Mouse (Mus musculus) gastrocnemius, postnatal 36 days (tissue): ENCODE data around the gene Pomp. TPM values are rescaled to one million over a fixed set of nuclear protein-coding genes. Genes with fewer than 3 reads are reported as not detected.
A peak's percentile ranks its signal among the peaks of the same experiment; 100 is the strongest.

Source experiments
- DNase-seq, 2 experiments: peaks; one replicate each; pipeline ENCODE4 v3.0.0; 2022
- intact Hi-C: fragments of 180-260 bp; cut with DNase I; formaldehyde crosslinking; loops from one replicate; pipeline ENCODE4 v1.15.1; 2025
- long read RNA-seq, 2 experiments: library from polyadenylated mRNA; stranded (forward); transcript quantifications; one replicate each; pipeline ENCODE4 v2.0.0; 2021
- total RNA-seq, 2 experiments: library from RNA; stranded (reverse); gene quantifications; 2 replicates each; pipeline ENCODE4 v1.2.3; 2021

The Pomp gene
- 100 to 1,000 TPM; 130 to 131 TPM for total RNA-seq
- long read RNA-seq, experiment 1, transcript Pomp-201 (6 exons, 1,579 nt), result major isoform, 303 of 369 reads
- long read RNA-seq, experiment 1, partial matches to known transcripts, result 46 of 369 reads
- long read RNA-seq, experiment 1, other reads (novel, unspliced or antisense), result 18 of 369 reads
- long read RNA-seq, experiment 2, transcript Pomp-201 (6 exons, 1,579 nt), result major isoform, 361 of 435 reads
- long read RNA-seq, experiment 2, partial matches to known transcripts, result 54 of 435 reads
- long read RNA-seq, experiment 2, other reads (novel, unspliced or antisense), result 17 of 435 reads

DNA sequence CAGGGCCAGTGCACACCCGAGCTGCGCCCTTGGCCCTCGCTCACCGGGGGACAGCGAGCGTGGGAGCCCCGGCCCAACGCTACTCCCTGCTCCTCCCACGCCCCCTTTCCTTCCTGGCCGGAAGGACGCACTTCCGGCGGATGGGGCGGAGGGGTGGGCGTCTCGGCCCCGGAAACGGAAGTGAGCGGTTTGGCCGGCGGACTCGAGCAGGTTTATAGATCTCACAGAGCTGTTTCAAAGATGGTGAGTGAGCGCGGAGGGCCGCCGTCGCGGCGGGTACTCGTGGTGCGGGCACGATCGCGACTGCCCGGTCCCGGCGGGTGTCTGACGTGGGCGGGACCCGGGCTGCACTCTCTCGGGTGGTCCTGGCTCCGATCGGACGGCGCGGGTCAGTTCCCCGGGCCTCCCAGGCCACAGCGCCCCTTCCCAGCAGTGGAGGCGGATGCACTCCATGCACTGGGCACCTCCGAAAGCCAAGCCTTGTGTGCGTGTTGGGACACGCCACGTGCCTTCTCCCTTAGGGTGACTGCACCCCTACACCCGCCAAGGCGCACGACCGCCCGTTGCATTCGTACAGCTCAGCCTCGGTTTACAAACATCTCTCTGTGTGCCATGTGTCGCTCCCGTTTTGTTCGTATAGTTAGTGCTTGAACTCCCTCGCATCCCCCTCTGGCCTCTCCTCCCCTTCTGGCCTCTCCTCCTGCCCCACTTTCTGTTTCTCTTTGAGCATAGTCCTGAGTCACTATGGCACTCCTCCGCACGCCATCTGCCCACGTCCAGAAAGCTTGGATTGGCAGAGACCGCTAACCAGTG lies at the start of gene Pomp:
Gene Pomp, plus strand, starts transcription at position 13 of the 813 bp plus-strand sequence.
- intact Hi-C loops, result no loop called here
- DNase-seq, result peak; percentile 81 to 83

DNA sequence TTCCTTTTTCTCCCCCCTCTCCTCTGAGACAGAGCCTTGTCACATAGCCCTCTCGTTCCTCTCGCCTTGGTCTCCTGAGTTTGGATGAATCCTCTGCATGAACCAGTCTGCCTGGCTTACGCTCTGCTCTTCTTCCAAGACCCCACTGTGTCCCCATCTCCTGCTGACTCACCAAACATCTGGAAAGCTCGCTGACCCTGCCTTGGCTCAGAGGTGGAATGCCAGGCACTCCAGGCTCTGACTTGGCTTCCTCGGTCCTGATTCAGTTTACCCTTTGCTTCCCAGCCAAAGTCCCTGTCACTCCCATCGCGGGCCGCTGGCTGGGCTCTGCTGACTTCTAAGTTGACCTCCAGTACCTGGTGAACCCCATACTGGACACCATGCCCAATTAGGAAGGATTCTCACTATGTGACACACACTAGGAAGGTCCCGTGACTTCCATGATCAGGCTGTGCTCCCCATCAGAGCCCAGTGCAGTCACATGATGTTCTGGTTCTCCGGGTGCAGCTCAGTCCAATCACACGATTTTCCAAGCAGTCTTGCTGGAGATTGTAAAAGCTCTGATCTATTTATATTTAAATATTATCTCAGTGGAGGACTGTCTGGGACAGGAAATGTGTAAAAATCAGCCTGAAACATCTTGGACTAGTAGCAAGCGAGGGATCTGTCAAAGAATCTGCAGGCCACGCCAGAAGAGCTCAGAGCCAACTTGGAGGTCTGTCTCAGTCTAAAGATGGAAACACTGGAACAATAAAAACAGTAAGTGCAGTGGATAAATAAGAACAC lies 47.8 kb upstream of the Pomp start:
- DNase-seq, result peak; percentile 37 to 47
- intact Hi-C loops, result no loop called here

DNA sequence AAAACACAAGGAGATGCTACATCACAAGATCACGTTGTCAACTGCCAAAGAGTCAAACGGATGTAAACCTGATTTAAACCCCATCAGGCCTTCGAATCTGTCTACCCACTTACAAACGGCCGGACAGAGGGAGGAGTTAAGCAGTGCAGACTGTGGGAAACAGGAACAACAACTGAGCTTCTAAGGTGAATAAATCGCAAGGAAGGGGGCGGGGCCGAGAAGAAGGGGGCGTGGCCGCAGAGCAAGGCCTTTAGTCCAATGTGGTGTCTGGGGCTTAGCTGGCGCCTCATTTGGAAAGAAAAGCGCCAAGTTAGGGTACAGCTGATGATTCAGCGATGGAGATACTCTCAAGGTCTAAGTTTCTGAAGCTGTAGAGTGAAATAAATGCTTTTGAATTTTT lies 45.3 kb upstream of the Pomp start:
- intact Hi-C loops, result no loop called here
- no peak for DNase-seq

DNA sequence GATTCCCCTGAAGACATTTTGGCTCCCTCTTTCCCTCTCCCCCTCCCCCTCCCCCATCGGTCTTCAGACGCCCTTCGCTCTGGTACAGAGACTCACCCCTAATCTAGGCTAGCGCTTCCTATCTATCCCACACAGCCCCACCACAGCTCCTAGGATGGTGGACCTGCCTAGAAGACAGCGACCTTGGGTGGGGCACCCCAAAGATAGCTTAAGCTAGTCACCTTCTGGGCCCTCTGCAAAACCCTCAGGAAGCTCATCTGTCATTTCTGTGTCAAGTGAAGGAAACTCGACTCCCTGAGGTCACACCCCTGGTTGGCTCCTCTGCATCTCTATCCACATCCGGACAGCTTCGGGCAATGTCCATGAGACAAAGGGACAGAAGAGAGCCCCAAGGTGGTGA lies 44.7 kb upstream of the Pomp start:
- DNase-seq, result no peak
- intact Hi-C loops, result no loop called here

DNA sequence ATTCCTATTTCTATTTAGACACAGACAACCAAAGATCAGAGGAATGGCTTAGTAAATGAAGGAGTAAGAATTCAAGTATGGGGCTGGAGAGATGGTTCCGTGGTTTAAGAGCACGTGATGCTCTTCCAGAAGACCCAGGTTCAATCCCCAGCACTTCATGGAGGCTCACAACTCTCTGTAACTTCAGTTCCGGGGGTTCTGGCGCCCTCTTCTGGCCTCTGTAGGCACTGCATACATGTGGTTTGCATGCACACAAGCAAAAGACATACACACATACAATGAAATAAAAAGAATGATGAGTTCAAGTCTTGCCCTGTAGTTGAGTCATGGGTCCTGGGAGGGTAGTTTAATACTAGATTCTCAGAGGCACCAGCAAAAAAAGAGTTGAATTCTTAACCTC lies 43.8 kb upstream of the Pomp start:
- DNase-seq, result no peak
- intact Hi-C loops, result no loop called here

DNA sequence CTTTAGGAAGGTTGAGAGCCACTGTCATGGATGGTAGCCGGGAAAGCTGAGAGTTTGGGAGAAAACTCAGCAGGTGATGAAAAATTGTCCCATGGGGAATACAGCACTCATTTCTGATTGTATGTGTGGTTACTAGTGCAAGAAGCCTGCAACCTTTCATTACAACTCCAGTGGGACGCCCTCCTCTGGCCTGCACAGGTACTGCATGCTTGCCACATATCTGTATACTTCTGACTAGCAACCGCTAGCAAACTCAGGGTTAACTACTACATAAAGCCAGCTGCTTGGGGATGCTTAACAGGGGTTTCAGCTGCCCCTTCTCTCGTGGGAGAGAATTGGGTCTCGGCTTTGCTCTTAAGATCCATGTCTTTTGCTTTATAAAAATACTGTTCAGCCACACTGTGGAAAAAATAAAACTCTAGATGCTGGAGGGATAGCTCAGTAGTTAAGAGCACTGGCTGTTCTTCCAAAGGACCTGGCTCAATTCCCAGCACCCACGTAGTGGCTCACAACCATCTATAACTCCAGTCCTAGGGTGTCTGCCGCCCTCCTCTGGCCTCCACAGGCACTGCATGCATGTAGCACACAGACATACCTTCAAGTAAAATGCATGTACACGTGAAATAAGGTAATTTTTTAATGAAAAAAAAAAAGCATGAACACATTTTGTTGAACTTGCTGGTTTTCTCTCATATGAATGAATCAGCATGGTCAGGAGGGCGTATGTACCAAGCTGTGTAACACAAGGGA lies 42.3 kb upstream of the Pomp start:
- DNase-seq, result no peak
- intact Hi-C loops, result no loop called here

DNA sequence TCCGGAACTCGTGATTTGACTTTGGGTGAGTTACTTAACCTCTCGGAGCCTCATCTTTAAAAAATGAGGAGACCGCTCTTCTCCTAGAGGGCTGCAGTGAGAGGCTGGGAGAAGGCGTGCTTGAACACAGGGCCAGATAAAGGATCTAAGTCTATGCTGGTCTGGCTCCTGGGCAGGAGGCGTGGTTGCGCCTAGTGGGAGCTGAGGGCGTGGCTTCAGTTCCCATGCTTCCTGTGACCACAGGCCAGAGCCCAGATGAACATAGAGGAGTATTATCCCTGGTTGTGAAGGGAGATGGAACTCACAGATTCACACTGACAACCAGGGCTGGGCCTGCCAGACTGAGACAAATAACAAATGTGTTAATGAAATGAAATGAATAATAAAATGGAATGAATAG lies 41.4 kb upstream of the Pomp start:
- intact Hi-C loops, result no loop called here
- DNase-seq, result no peak

DNA sequence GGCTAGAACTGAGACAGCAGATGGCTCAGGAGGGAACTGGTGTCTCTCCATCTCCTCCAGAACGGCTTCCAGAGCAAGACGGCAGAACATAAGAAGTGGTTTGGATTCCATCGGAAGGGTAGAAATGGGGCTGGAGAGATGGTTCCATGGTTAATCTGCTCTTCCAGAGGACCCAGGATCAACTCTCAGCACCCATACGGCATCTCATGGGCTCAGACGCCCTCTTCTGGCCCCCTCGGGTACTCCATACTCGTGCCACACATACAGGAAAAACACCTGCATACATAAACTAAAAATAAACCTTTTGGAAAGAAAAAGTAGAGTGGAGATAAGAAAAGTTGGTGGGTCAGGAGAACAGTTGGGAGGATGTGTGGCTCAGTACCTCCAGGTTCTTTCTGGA lies 40.4 kb upstream of the Pomp start:
- intact Hi-C loops, result no loop called here
- no peak for DNase-seq

DNA sequence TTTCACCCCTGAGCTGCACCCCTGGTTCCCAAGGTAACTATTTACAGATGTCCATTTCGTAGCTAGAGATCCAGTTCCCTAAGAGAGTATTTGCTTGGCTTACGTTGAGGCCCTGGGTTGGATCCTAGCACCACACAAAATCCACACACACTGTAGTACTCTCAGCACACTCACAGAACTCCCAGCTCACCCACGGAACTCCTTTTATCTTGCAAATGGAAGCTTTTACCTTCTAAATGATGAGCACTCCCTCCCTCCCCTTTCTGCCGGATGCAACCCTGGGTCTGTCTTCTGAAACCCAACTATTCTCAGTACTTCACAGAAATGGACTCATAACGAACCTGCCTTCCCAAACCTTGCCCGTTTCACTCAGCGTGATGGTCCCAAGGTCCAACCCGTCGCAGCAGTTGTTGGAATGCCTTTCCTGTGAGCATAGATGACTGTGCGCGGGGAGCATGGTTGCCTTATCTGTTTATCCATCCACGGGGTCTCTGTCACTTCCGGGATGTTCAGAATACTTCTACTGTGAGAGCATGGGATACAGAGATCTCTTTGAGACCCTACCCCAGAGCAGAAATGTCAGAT lies 36.1 kb upstream of the Pomp start:
- intact Hi-C loops, result no loop called here

DNA sequence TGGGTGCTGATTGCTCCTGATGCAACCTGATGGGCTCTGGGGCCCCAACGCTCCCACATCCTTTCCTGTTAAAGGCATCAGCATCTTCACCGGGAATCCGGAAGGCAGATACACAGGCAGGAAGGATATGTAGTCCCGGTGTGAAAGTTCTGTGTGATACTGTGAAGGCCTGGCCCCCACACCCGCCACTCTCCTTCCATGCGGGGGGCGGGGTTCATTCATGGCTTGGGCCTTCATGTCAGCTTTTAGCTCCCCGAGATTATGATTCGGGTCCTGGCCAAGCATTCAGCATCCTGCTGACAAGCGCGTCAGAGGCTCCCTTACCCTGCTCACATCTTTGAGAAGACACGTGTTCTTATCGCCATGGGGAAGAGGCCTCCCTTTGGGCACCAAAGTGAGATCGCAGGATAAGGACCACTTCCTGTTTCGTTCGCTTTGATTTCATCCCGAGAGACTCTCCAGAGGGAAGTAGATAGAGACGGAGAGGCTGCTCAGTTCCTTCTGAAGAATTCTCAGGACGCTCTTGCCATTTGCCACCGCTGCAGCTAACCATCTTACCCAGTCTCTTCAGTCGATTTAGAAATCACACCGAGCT lies 34.8 kb upstream of the Pomp start:
- DNase-seq, result no peak
- intact Hi-C loops, result no loop called here

More for the DNA sequence above, 36.1 kb upstream of the Pomp start:
- DNase-seq, result no peak

DNA sequence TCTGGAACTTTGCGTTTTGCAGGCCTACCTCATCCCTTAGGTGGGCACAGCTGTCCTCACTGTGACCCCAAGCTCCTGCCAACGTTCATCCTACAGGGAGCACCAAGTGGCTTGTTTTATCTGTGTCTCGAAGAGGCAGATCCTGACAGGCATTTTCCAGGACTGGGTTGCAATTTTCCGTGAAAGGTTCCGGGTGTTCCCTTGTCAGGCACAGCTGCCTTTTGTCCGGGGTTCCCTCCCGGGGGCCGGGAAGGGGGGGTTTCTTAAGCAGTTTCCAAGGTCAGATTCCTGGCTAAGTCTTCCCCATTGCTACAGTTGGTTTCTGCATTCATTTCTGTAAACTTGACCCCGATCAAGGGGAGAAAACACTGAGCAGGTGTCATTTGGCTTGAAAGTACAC lies 34.2 kb upstream of the Pomp start:
- intact Hi-C loops, result no loop called here
- DNase-seq, result no peak

DNA sequence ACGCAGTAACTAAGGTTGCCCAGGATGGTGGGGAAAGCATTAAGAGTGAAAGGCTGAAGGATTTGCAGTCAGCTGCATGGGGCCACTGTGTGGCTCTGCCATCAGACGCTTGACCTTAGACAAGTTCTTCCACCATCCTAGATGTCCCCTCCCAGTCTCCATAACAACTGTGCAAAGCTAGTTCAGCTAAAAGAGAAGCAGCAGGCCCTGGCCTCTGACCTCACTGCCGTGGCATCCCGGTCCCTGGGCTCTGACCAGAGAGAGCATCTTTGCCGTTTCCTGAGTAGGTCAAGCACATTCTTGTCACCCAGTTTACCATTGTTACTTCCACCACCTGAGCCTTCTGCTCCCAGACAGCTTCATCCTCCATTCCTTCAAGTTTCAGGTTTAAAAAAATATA lies 33.7 kb upstream of the Pomp start:
- no peak for DNase-seq
- intact Hi-C loops, result no loop called here

DNA sequence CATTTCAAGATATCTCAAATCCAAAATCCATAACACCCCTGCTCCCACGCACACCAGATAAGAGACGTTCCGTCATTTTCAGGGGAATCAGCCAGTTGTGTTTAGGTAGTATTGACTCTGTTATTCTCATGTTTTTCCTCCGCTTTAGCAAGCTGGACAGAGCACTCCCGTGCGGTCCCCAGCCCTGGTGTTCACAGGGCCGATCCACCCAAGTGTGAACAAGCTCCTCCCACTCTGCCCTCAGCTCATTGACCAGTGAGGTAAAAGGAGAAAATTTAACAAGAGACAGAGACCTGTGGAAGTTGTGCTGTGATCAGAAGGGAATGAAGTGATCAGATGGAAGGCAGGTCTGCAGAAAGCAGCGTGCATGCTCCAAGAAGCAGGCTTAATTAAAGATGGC lies 31.4 kb upstream of the Pomp start:
- intact Hi-C loops, result no loop called here
- no peak for DNase-seq

DNA sequence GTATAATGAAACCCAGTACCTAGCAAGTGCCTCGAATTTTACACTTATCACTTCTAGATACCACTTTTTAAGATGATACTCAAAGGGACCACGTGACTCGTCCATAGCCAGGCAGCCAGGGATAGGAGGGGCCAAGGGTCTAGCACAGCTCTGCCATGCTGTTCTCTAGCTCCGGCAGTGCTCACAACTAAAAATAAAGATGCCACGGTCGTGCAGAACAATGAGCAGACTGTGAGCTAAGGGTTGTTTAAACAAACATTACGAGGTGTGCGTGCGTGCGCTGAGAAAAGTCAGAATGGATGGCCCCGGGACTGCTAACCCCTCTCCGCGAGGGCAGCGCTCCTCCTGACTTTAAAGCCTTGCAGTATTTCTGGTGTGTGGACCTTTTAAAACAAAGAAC lies 27.4 kb upstream of the Pomp start:
- intact Hi-C loops, result loop anchor here (10.0 kb wide), 1 partner anchor 118 kb away; no protein-coding TSS in a partner anchor
- no peak for DNase-seq

DNA sequence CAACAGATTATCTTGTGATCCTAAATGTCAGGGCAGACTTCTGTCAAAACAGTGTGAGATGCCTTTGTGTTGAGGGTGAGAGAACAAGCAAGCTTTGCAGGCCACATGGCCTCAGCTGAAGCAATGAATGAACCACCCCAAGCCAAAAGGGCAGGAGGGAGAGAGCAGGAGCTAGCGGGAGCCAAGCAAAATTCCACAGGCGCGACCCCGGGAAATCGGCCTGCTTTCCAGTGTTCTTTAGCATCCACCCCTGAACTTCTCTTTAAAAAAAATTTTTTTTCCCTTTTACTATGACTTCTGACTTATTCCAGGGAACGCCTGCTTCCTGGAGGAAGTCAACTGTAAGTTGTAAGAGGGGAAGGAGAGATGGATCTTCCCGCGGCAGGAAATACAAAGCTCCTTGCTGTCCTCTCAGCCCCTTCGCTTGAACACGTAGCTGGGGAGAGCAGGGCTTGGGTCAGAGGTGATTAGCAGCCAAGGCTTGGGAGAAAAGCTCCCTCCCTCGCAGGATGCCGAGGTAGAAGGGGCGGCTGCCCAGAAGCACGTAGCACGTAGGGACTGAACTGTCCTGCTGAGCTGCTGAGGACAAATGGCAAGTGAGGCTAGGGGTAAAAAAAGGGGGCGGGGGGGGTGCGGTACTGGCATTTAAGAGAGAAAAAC lies 25.3 kb upstream of the Pomp start:
- intact Hi-C loops, result loop anchor here (10.0 kb wide), 1 partner anchor 120 kb away; no protein-coding TSS in a partner anchor
- no peak for DNase-seq

DNA sequence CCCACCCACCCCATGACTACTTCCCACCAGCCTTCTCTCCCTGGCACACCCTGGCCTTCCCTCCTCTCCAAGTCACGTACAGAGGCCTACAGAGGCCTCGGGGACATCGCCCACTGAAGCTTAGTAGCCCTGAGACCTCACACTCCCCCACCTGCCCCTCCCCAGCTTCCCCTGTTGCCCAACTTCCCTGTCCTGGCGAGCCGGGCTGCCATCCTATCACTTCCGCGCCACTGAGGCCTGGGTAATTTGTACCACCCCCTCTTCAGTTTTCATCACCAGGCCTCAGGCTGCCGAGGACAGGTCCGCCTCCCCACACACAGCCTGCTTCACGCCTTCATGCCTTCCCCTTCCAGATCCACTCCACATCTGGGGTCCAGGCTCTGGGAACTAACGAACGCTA lies 20.8 kb upstream of the Pomp start:
- intact Hi-C loops, result loop anchor here (10.0 kb wide), 1 partner anchor 125 kb away; no protein-coding TSS in a partner anchor

DNA sequence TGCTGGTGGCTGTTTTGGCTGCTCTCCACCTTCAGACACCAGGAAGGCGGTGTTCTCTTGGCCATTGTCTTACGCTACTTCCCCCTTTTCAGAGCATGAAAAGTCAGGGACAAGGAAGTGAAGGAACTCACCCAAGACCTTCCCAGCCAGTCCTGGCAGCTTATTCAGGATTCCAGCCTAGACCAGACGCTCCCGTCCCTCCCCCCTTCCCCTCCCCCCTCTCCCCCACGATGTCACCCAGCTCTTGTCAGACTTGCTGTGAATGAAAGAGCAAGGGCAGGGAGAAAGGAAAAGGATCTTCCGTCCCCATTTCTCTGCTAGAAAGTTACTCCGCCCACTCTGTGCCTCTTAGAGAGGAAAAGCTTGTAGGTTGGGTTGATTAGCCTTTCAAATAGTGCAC lies 16.9 kb upstream of the Pomp start:
- intact Hi-C loops, result no loop called here
- DNase-seq, result no peak

More for the DNA sequence above, 20.8 kb upstream of the Pomp start:
- no peak for DNase-seq

DNA sequence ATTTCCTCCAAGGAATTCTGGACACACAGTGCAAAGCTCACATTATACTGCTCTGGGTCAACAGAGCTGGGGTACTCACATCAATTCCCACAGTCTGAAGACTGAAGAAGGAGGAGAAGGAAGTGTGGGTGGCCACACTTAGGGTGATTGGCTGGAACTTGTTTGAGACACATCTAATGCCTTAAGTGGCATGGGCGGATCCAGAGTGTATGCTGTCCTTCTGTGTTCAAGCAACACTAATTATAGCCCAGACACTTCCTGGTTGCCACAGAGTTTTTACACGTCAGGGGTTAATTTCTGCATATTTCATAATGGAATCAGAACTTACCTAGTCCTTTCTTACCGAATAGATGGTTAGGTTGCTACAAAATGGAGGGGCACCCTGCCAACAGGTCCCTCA lies 14.9 kb upstream of the Pomp start:
- intact Hi-C loops, result loop anchor here (5.0 kb wide), 2 partner anchors 263 to 428 kb away; no protein-coding TSS in a partner anchor
- no peak for DNase-seq

DNA sequence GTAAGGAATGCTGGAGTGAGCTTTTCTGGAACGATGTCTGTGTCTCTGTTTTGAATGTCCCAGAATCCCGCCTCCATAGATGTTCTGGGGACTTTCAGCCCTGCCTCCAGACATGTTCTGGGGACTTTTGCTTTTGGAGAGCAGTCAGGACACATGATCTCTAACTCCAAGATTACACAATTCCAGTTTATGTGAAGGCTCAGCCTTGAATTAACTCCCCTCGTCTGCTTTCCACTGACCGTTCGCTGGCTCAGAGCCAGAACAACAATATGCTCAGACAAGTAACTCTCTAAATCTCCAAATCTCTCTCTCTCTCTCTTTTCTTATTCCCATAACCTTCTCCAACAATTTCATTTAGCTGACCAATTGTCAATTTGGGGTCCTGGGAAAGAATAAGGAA lies 12.9 kb upstream of the Pomp start:
- DNase-seq, result no peak
- intact Hi-C loops, result loop anchor here (5.0 kb wide), 2 partner anchors 265 to 430 kb away; no protein-coding TSS in a partner anchor
